Mouse (Mus musculus) cerebellum, adult 9-11 months (tissue): ENCODE measurements around the gene Rnf181.

ENCODE experiments used
- DNase-seq: peaks from one replicate; pipeline ENCODE4 v3.0.0; 2022

The Rnf181 gene

DNA sequence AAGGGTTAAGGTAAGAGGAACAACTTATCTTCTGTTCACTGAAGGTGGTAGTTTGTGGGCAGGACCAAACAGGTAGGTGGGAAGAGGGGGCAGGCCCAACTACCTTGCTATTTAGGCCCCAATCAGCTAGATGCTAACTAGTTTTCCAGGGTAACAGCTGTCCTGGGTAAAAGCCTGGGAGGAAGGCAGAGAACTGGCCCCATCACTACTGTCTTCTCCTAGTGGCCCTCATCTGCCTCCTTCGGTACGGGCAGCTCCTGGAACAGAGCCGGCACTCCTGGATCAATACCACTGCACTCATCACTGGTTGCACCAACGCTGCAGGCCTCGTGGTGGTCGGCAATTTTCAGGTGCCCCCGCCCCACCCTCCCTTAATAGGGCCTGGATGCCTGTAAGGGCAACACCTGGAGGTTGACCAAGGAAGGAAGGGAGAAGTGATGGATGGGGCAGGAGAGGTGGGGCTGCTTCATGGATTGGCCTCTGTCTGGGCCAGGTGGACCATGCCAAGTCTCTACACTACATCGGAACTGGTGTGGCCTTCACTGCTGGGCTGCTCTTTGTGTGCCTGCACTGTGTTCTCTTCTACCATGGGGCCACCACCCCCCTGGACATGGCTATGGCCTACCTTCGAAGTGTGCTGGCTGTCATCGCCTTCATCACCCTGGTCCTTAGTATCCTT, 8.5 kb downstream of the Rnf181 start:
- peak; percentile 28 for DNase-seq

DNA sequence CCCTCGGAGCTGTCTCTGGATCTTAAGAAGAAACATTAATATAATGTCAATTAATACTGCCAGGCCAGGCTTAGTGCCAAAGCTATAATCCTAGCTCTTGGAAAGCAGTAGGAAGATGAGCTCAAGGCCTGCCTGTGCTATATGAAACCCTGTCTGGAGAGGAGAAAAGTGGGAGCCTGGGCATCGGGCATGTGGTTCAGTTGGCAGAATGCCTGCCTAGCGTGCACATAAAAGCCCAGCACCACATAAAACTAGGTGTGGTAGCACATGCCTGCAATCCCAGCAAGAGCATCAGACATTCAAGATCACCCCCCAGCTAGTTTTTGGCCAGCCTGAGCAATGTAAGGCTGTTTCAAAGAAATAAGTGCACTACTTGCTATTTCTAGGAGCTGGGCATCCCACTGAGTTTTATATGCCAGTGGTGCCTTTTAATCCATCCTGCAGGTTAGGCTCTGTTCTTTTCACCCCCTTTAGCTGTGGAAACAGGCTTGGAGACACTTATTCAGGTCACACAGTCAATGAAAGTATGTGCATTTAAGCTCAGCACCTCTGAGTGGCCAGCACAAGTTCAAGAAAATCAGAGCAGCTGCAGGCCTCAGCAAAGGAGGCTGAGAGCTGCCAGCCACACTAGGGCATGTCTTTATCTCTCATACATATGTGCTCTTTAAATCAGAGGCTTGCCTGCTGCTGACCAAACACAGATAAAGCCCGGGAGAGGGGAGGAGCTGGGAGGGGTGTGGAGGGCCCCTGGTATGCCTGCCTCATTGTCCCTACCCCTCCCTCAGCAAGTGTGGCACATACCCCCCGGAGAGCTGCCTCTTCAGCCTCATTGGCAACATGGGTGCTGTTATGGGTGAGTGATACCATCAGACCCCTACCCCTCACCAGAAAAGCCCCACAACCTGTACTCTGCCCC, 9.3 kb downstream of the Rnf181 start:
- DNase-seq = peak; percentile 44

DNA sequence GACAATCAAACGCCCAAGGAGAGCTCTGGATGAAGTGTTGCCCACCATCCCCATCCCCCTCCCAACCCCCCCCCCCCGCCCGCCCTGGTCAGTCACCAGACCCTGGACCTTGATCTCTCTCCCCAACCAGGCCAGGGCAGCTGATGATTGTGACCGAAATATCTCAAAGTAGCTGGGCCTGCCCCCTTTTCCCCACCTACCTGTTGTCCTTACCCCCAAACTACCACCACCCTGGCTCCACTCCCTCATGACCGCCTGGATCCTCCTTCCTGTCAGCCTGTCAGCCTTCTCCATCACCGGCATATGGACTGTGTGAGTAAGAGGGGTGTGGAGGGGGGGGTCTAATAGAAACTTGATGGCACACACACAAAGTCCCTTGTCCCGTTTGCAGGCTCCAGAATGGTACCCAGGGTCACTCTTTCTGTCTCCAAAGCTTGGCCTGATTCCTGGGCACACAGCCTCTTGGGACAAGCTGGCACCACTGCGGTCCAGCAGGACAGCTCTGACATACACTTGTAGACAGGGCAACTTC, 10.7 kb downstream of the Rnf181 start:
- peak; percentile 61 for DNase-seq

- DNase-seq = peak; percentile 78
Measured at GRCm38 (mm10) chr6:72355066-72355911, 11.5 kb downstream of the Rnf181 start, which contains the start of gene Tmem150a. TSS of gene Tmem150a (plus strand) at chr6:72355447.

DNA sequence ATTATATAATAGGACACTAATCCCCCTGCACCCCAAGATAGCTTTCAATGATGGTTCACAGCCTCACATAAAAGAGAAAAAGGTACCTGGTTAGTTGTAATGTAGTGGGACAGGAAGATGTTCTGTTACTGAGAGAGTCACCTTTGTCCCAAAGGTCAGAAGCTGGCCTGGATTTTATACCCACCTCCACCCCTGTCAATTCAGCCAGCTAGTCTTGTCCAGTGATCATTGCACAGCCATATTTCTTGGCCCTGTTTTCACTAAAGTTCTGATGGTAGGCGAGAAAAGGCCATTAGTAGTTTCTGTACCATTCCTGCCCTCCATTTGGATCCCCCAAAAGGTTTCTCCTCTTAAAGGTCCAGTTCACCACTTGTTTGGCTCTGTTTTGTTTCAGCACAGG, 12.7 kb downstream of the Rnf181 start:
- DNase-seq = no peak

- no peak for DNase-seq
Measured at GRCm38 (mm10) chr6:72352636-72353405, 13.9 kb downstream of the Rnf181 start.

DNA sequence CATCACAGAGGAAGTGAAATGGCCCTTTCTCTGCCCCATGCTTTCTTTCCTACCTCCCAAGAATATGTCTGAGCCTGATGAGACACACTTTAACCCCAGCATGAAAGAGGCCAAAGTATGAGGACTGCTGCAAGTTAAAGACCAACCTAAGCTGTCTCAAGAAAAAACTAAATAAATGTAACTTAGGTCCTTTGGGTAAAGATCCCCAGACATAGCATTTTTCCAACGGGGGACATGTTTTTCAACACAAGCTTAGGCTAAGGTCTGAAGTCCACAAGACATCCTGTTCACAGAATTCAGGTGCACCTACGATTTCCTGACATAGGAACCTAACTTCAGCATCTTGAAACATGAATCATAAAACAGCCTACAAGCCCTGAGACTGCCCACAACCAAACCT, 16.5 kb downstream of the Rnf181 start:
- DNase-seq = no peak

- DNase-seq = peak; percentile 36
Measured at GRCm38 (mm10) chr6:72348411-72348810, 18.3 kb downstream of the Rnf181 start.

DNA sequence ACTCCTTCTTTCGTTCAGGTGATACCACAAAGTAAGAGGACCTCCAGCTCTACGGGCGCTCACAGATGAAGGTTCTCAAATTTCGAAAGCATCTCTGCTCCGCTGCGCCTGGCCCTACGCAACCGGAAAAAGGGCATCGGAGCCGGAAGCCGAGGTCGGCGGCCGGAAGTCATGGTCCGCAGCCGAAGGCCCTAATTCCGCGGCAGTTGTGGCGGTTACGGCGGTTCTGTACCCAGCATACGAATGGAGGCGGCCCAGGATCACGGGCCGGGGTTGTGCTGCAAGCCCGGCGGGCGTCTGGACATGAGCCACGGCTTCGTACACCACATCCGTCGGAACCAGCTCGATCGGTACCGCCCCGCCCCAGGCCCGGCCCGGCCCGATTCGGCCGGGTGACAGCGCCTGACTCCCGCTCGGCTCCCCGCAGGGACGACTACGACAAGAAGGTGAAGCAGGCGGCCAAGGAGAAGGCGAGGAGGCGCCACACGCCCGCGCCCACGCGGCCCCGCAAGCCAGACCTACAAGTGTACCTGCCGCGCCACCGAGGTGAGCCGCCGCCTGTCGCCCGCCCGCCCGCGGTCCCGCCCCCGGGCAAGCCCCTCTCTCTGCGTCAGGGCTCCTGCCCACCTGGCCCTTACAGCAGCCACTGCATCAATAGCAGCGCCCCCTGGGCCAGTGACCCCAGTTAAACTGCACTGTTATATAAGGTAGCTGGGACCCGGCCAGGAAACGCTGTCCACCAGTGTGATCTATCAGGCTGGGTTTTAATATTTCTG, 19.4 kb downstream of the Rnf181 start, which contains the start of gene 0610030E20Rik:
TSS of gene 0610030E20Rik (plus strand) at position 152 of the 776 bp plus-strand sequence.
- peak; percentile 85 for DNase-seq

GRCm38 (mm10) chr6:72346261-72346660, 20.5 kb downstream of the Rnf181 start:
- DNase-seq = peak; percentile 30

DNA sequence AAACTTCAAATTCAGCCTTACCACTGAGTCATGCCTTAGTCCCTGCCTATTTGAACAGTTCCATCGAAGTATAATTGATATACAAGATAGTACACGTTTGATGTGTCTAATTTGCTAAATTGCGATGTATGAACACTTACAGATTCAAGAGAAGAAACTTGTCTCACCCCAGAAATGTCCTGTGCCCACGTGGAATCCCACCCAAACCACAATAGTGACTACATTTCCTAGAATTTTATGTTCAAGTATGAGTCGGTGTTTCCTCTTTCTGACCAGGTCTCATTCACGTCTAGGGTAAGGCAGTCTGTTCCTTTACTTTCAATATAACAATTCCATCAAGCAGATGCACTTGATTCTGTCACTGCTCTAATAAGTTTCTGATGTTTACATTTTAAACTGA, 21.1 kb downstream of the Rnf181 start:
- DNase-seq = no peak

GRCm38 (mm10) chr6:72345074-72345567, 21.6 kb downstream of the Rnf181 start, which contains the start of gene Usp39:
TSS of gene Usp39 (minus strand) at chr6:72345184.
- DNase-seq = peak; percentile 94

- no peak for DNase-seq
Measured at GRCm38 (mm10) chr6:72344396-72345073, 22.2 kb downstream of the Rnf181 start.

GRCm38 (mm10) chr6:72340481-72340880, 26.3 kb downstream of the Rnf181 start:
- no peak for DNase-seq

- DNase-seq = no peak
Measured at GRCm38 (mm10) chr6:72333111-72333510, 33.6 kb downstream of the Rnf181 start.

GRCm38 (mm10) chr6:72330133-72330532, 36.6 kb downstream of the Rnf181 start:
- DNase-seq = no peak

GRCm38 (mm10) chr6:72329019-72329418, 37.7 kb downstream of the Rnf181 start:
- DNase-seq = no peak

DNA sequence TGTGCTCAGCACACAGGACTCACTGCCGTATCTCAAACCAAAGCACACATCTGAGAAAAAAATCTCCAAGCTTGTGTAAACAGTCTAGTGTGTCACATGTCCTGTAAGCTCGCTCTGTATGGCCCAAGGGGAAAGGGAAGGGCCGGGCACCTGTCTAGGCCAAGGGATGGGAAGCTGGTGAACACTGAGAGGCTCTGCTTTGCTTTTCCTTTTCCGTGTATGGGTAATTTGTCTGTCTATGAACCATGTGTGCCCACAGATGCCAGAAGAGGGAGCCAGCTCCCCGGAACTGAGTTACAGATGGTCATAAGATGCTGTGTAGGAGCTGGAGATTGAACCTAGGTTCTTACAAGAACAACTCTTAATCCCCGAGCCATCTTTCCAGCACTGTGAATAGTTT, 40.5 kb downstream of the Rnf181 start:
- DNase-seq = no peak

GRCm38 (mm10) chr6:72323786-72324508, 42.8 kb downstream of the Rnf181 start:
- DNase-seq = no peak
